Mouse (Mus musculus) spleen, adult 2 months (tissue): Measurements from ENCODE around the gene Cwc22.

Source experiments
- CTCF ChIP-seq: fragments of 200-500 bp; IDR thresholded peaks from 2 replicates; pipeline ENCODE4 v1.5.1; 2011; ENCODE audit warnings: mild to moderate bottlenecking, inconsistent platforms; ENCODE audit not compliant: insufficient read depth, insufficient read length, insufficient replicate concordance; ENCODE audit errors: extremely low read depth
- POLR2A ChIP-seq: fragments of 200-500 bp; IDR thresholded peaks from 2 replicates; pipeline ENCODE4 v1.6.1; 2011; ENCODE audit warnings: low read depth, low read length, inconsistent platforms

DNA sequence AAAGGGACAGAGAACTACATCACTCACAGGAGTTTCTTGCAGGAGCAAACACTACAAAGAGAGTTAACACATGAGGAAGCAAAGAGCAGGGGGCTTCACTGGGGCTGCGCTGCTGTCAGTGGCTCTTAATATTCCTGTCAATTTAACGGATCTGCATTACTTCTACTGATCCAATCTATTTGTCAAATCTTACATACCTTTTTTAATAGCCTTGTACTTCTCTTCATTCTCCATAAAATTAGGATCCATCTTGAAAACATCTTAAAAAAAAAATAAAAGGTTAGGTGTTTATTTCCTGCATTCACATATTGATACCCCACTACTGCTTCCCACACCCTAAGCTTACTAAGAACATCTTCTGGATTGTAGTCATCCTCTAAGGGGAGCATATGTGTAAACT lies 25.6 kb downstream of the Cwc22 start:
- TF ChIP-seq CTCF (no peak), POLR2A (no peak)
